Mouse (Mus musculus): Measurements from ENCODE around the gene Ccdc81. TPM values are rescaled to one million over a fixed set of nuclear protein-coding genes. Genes with fewer than 3 reads are reported as not detected.

Ccdc81 gene
- total RNA-seq, 2 experiments from 2014 or later = 0.45 to 1.1 TPM

Other genes starting within 250 kb of the Ccdc81 start
- gene Hikeshi, start 37.6 kb upstream of the Ccdc81 start, total RNA-seq (2021) = 100 to 1,000 TPM; 105 to 108 TPM
- 10 to 100 TPM; 39.6 to 41.3 TPM for gene Eed, start 77.4 kb upstream of the Ccdc81 start, total RNA-seq (2021)
- gene Picalm, start 226.6 kb upstream of the Ccdc81 start, total RNA-seq (2021) = 100 to 1,000 TPM; 144 to 162 TPM